Mouse (Mus musculus) liver, embryonic 14.5 days (tissue): ENCODE results near the gene Tyrobp.

ENCODE experiments used
- CTCF ChIP-seq: IDR thresholded peaks from 2 replicates; pipeline ENCODE4 v1.5.1; 2016; ENCODE audit warnings: antibody characterized with exemption, low read depth, control low read depth
- EP300 ChIP-seq: IDR thresholded peaks from 2 replicates; pipeline ENCODE4 v1.6.1; 2016; ENCODE audit warnings: antibody characterized with exemption, low read depth

DNA sequence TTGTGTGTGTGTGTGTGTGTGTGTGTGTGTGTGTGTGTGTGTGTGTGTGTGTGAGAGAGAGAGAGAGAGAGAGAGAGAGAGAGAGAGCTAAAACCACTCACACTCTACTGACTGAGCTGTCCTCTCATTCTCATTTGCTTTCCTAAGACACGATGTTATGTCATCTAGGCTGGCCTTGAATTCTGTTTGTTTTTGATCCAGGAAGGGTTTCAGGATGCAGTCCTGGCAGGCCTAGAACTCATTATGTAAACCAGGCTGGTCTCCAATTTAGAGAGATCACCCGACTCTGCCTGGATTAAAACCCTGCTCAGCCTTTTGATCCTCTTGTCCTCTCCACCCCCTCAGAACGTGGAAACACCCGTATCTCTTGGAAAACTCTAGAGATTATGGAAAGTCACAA lies 50.4 kb downstream of the Tyrobp start:
- TF ChIP-seq CTCF (no peak), EP300 (no peak)
